Mouse (Mus musculus) inflammation-experienced regulatory T-cells, adult 6 months (primary cell): ENCODE results near the gene Gng12. TPM values are rescaled to one million over a fixed set of nuclear protein-coding genes. Genes with fewer than 3 reads are reported as not detected.

ENCODE experiments used
- ATAC-seq: one replicate; pipeline ENCODE4 v1.8.0; 2017
- polyA plus RNA-seq, 3 experiments: library from polyadenylated mRNA; unstranded; fragments of 100-300 nt; shearing (Covaris generic); gene quantifications; one replicate each; pipeline ENCODE4 v1.2.1; 2017

The Gng12 gene
- polyA plus RNA-seq, 3 experiments from 2014 or later = 3.7 to 12.6 (median 12.2) TPM

- ATAC-seq = peak; percentile 76
These were observed 20.8 kb downstream of the Gng12 start for GRCm38 (mm10) chr6:66917032-66917431.

- ATAC-seq = no peak
These were observed 24.6 kb downstream of the Gng12 start for GRCm38 (mm10) chr6:66920786-66921185.

- no peak for ATAC-seq
These were observed 25.6 kb downstream of the Gng12 start for GRCm38 (mm10) chr6:66921755-66922154.

- no peak for ATAC-seq
These were observed 26.3 kb downstream of the Gng12 start for GRCm38 (mm10) chr6:66922501-66922900.

- no peak for ATAC-seq
These were observed 27.7 kb downstream of the Gng12 start for GRCm38 (mm10) chr6:66923851-66924250.

GRCm38 (mm10) chr6:66924315-66924965 is 28.2 kb downstream of the Gng12 start:
- ATAC-seq = no peak

- ATAC-seq = no peak
These were observed 30.1 kb downstream of the Gng12 start for GRCm38 (mm10) chr6:66926269-66926668.

- no peak for ATAC-seq
These were observed 32.9 kb downstream of the Gng12 start for GRCm38 (mm10) chr6:66928972-66929645.

GRCm38 (mm10) chr6:66929694-66930093 is 33.5 kb downstream of the Gng12 start:
- peak; percentile 35 for ATAC-seq

- no peak for ATAC-seq
These were observed 36.1 kb downstream of the Gng12 start for GRCm38 (mm10) chr6:66932206-66932819.

- ATAC-seq = no peak
These were observed 44.5 kb downstream of the Gng12 start for GRCm38 (mm10) chr6:66940656-66941235.

- ATAC-seq = no peak
These were observed 45.6 kb downstream of the Gng12 start for GRCm38 (mm10) chr6:66941792-66942191.

GRCm38 (mm10) chr6:66942826-66943225 is 46.6 kb downstream of the Gng12 start:
- no peak for ATAC-seq

GRCm38 (mm10) chr6:66943367-66944189 is 47.4 kb downstream of the Gng12 start:
- no peak for ATAC-seq

GRCm38 (mm10) chr6:66944190-66945003 is 48.2 kb downstream of the Gng12 start:
- peak; percentile 59 for ATAC-seq

GRCm38 (mm10) chr6:66945004-66945356 is 48.8 kb downstream of the Gng12 start:
- ATAC-seq = peak; percentile 34

GRCm38 (mm10) chr6:66948111-66948510 is 51.9 kb downstream of the Gng12 start:
- no peak for ATAC-seq

GRCm38 (mm10) chr6:66948848-66949247 is 52.7 kb downstream of the Gng12 start:
- no peak for ATAC-seq

- ATAC-seq = no peak
These were observed 55.7 kb downstream of the Gng12 start for GRCm38 (mm10) chr6:66951726-66952418.

- no peak for ATAC-seq
These were observed 57.8 kb downstream of the Gng12 start for GRCm38 (mm10) chr6:66953951-66954519.
